Mouse (Mus musculus) liver, embryonic 14.5 days (tissue): ENCODE measurements around the gene Cnga4.

Source experiments
- CTCF ChIP-seq: IDR thresholded peaks from 2 replicates; pipeline ENCODE4 v1.5.1; 2016; ENCODE audit warnings: antibody characterized with exemption, low read depth, control low read depth
- EP300 ChIP-seq: IDR thresholded peaks from 2 replicates; pipeline ENCODE4 v1.6.1; 2016; ENCODE audit warnings: antibody characterized with exemption, low read depth

DNA sequence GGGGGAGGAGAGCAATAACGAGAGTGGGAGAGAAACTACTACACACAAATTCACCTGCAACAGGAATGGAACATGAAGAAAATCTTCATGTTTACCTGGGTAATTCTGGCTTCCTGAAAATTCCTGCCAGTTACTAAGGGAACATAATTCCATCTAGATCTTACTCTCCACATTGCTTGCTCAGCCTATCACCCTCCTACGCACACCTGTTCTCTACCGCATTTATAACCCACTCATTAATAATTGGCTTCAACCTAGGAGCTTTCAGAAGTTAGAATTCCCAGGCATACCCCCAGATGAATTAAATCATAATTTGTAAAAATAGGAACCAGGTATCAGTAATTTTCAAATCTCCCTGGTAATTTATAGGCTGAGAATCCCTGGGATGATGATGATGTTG lies 30.4 kb upstream of the Cnga4 start:
- no peak for TF ChIP-seq CTCF
- TF ChIP-seq EP300, result no peak
